Mouse (Mus musculus) frontal cortex, postnatal 25 days (tissue): ENCODE measurements at regions not wholly inside any gene's neighbourhood (a gene's known extent, or its start where the extent isn't known, plus 50 kb on each side); places are given as distances from the start of the nearest gene placed in this dataset.

Experiments used
- DNase-seq, 2 experiments: peaks; one replicate each; pipeline ENCODE4 v3.0.0; 2022; ENCODE audit warnings: low spot score in 2 of 2

DNA sequence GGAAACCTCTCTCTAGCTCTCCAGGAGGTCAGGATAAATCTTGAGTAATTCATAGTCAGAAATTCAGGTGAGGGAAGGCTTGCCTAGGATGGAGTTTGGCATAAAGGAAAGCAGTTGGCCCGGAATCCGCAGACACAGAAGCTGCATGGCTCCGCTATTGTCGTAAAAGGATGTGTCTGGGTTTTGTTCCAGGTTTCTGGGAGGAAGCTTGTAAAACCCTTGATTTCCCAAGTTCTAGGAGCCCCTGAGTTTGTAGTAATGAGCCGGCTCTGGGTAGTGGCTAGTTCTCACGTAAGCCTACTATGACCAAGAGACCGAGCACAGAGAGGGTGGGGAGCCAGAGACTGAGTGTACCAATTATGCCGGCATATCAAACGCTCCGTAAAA, 52.7 kb upstream of the Gm21915 start:
- DNase-seq = no peak

DNA sequence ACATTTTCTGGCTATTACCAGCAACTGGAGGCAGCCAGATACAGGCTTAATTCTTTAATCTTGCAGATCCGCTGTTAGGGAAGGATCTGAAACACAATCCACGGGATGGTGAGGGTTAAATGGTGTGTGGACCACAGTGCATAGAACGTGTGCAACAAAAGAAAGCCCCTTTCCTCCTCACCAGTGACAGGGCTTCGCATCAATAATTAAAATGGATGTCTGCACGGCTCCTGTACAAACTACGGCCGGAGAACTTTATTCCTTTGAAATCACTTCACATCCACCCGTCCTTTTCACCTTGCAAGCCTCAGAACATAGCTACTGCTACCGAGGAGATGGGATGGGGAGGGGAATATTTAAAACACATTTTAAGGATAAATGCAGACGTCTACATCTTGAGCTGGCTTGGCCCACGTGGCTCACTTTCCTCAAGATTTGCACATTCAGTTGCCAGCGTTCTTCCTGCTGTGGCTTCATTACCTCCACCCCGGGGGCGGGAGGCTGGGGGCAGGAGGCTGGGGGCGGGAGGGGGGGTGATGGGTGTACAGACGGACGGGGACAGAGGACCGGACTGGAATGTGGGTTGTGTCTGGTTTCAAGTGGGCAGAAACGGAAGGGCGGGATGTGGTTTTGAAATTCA, 53.3 kb upstream of the Gm21915 start:
- DNase-seq = no peak

DNA sequence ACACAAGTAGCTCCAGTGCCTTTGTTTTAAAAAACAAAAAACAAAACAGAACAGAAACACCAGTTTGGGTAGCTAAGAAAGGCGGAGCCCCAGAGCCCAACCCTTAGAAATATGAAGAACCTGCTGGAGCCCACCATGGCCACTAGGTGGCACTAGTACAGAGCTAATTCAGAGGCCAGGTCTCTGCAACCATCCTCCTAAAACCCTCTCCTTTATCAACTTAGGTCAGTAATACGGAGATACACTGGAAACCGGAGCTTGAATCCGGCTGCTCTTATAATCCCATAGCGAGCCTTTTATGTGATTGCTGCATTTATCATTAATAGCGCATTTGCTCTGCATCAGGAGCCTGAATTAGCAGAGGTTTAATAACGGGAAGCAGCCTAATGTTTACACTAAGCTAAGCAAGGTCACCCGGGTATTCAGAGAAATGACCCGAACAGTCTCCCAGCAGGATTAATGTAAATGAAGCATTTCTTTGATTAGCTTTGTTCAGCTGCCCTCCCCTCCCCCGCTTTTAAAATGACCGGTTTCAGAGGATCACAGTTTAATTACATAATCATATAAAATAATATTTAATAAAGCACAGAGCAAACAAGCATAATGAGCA, 53.9 kb upstream of the Gm21915 start:
- peak; percentile 51 to 68 for DNase-seq

DNA sequence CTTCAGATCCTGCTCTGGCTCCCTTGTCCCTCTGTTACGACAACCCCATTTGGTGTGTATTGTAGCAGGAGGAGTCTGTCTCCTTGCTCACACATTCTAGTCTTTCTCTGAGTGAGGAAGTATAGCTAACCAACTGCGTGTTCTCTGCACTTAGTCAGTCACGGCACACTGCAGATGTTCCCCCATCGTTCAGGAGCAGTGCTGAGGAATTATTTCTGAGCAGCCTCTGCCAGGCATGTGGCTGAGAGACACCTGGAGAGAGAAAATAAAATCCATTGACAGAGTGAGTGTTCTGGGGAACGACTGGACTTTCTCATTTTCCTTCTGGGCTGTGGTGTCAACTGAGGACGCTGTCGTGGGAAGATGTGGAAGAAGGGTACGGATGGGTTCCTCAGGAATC, 54.5 kb upstream of the Gm21915 start:
- DNase-seq = no peak

DNA sequence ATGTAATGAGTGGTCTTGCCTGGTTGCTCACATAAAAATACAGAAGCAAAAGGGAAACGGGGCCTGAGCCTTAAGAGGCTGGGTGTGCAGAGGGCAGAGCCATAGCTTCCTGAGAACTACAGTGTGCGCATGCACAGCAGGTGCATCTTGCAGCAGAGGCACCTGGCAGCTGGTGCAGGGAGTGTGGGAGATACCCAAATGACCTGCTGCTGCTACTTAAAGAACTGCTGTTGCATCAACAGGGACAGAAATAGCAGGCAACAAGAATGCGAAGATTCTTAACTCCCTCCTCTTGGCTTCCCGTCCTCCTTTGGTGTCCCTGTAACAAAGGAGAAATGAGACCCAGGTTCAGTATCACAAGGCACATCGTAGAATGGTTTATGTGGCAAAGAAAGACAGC, 56.3 kb upstream of the Gm21915 start:
- no peak for DNase-seq

DNA sequence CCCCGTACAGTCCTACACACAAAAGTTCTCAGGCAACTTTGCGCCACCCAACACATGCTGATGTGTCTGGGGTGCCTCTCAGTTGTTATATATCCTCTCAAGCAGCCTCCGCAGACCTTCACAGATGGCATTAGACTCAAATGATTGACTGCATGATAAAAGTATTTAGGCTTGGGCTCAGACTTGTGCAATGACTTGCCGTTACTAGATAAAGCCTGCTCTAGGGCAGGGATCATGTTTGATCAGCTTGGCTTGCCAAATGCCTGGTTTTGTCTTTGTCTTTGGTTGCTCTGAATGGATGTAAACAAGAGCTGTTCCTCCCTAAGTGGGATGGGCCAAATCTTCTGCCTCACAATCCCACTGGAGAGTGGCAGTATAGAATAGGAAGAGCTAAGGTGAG, 57.2 kb upstream of the Gm21915 start:
- DNase-seq = no peak

DNA sequence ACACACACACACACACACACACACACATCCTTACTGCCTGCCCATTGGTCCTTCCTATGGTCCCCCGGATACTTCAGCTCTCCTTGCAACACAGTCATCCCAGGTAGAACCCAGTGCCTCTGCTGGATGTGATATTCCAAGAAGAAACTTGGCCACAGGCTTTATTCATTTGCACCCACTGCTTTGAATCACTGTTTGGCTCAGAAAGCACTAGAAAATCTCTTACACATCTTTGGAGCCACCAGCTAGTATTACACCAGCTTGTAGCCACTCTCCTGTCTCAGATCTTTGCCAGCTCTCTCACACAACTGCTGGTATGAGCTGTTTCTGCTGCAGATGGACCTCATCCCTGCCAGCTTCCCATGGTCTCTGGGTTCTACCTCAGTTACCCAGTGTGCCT, 57.7 kb upstream of the Gm21915 start:
- no peak for DNase-seq

DNA sequence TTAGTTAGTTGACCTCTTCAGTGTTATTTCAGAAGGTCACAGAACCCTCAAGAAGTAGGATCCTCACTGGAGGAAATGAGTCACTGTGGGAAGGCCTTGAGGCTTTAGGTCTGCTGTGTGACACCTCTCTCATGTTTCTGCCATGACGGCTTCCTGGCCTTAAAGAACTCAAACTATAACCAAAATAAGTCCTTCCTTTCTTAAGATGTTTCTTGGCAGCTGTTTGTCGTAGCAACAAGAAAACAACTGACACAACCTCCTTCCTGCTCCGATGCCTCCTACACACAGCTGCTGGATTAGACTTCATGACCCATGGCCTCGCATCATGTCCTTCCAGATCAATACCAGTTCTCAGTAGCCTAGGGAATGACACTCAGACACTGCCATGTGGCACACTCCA, 58.1 kb upstream of the Gm21915 start:
- DNase-seq = no peak

DNA sequence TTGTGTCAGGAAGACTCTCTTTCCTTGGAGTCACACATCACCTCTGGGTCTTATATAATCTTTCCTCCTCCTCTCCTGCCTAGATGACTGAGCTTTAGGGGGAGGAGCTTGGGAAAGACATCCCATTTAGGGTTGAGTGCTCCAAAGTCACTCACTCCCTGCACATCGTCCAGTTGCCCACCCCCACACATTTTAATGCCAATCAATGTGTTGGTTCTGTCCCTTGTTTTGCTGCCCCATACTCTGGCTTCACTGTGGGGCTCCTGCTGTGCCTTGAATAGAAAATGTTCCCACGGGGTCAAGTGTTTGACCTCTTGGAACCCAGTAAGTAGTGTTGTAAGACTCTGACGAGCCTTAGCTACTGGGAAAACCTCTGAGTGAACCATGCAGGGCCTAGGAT, 58.8 kb upstream of the Gm21915 start:
- no peak for DNase-seq

DNA sequence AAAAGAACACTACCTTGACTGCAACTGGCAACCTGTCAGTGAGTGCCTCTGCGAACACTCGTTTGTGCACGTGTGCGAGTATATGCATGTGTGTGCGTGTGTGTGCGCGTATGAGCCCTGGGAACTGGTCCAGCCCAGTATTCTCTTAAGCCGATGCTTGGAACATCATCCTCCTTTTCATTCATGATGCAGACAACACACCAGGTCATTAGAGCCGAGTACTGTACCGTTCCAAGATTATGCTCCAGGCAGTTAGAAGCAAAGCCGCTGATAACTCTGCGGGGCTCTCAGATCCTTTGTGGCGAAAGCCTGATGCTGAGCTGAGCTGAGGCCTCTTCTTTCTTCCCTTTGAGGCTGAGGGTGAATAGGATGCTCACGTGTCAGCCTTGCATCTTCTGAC, 61.8 kb upstream of the Gm21915 start:
- no peak for DNase-seq

DNA sequence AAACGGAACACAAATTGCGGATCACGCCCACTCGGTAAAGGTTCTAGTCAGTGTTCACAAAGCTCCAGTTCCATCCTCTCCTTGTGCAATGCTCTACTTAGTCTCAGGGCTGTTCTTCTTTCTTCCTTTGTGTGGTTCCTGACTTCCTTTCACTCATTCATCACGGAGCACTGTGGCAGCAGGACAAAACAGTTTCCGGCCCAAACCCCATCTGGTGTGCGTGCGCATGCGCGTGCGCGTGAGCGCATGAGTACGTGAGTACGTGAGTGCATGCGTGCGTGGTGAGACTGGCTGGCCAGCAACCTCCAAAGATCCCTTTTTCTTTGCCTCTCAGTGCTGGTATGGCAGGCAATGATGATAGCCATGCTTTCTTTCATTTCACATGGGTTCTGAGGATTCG, 62.5 kb upstream of the Gm21915 start:
- no peak for DNase-seq

DNA sequence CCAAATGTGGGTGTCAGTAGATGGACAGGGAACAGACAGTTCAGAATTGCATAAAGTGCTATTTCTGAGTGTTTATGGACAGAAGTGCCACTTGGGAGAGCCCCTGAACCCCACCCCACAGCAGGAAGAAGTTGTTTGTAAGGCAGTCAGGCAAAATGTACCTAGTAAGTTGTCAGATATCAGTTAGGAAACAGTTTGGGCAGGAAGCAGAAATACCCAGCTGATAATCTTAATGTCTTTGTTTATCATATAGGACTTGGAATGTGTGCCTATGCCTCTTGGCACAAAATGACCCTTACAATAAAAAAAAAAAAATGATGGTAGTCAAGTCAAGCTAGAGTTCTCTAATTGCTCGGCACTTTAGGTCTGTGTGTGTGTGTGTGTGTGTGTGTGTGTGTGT, 66.9 kb upstream of the Gm21915 start:
- DNase-seq = no peak

DNA sequence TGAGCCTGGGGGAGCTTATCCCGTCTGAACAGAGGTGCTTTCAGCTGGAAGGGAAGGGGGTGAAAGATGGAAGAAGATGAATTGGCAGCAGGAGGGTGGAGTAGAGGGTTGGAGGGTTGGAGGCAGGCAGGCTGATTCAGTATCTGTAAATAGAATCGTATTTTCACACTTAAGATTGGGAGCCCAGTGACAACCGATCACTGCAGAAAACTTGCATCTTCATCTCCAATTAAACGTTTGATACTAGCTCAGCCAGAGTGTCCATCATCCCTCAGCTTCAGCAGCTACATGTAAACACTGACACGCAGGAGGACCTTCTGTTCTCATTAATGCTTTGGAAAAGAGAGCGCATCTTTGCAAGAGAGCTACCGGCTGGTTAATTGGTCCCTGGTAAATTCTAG, 67.2 kb upstream of the Gramd1b start:
- DNase-seq = no peak

DNA sequence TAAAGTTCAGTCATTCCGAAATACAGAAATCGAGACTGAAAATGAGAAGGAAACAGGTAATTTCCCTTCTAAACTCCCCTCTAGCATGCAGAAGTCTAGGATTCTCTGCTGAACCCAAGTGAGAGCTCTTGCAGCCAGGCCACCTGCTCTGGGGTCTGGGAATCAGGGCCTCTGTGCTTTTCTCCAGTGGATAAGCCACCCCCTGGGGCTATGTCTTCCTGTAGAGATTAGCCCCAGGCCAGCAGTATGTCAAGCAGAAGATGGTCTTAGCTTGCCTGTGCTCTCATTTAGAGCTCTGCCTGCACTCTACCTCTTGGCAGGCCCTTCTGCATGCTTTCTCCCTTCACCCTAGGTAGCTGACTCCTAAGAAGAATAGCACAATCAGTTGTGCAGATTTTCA, 56.2 kb upstream of the Gramd1b start:
- no peak for DNase-seq

DNA sequence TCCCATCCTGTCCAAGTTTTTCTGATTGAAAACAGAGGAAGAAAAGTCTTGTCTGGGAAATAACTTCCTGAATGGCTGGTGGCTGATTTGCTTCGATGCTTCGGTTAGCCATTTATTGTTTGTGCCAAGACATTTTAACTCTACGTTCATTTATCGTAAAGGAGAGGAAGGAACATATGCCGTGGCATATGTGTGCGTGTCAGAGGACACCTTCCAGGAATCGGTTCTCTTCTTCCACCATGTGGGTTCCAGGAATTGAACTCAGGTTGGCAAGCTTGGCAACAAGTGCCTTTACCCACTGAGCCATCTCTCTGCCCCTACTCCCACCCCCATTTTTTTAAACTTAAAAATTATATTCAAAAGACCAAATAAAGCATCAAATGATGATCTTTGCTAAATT, 55.4 kb upstream of the Gramd1b start:
- no peak for DNase-seq

DNA sequence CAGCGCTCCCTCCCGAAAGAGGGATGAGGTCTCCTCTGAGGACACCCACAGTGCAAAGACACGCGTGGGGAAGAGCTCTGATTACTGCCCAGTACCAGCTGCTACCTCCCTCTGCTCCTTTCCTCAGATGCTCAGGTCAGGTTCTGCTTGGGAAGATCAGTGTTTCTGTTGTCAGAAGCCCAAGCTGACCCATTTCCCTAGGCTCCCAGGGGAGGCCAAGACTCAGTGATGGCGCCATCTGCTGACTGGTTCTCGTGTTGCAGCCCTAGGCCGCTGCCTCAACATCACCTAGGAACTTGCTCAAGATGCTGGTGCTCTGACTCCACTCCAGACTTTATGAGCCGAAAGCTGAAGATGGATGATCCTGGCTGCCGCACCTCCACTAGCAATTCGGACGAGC, 52.4 kb upstream of the Gramd1b start:
- DNase-seq = peak; percentile 82 to 85

DNA sequence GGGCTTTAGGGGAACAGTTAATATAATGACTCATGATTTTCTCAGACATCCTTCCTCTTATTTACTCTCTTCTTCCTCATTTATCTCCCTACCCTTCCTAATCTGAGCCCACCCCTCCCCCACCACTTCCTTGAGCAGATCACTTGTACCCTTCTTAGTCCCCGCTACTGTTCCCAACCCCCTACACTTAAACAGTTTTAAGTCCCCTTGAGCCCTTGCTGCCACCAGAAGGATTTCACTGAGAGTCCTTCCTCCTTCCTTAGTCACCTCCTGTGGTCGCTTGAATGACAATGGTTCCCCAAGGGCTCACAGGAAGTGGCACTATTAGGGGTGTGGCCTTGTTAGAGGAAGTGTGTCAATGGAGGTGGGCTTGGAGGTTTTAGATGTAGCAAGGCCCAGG, 50.7 kb upstream of the Gramd1b start:
- no peak for DNase-seq
